Mouse (Mus musculus) spleen, adult 2 months (tissue): Measurements from ENCODE around the gene Msrb3.

Experiments
- CTCF ChIP-seq: fragments of 200-500 bp; IDR thresholded peaks from 2 replicates; pipeline ENCODE4 v1.5.1; 2011; ENCODE audit warnings: mild to moderate bottlenecking, inconsistent platforms; ENCODE audit not compliant: insufficient read depth, insufficient read length, insufficient replicate concordance; ENCODE audit errors: extremely low read depth
- POLR2A ChIP-seq: fragments of 200-500 bp; IDR thresholded peaks from 2 replicates; pipeline ENCODE4 v1.6.1; 2011; ENCODE audit warnings: low read depth, low read length, inconsistent platforms

- no peak for TF ChIP-seq CTCF
- TF ChIP-seq POLR2A, result no peak
Observed at GRCm38 (mm10) chr10:120839966-120840365, 58.9 kb downstream of the Msrb3 start.
